Mouse (Mus musculus): Measurements from ENCODE around the gene Suv39h2. TPM values are rescaled to one million over a fixed set of nuclear protein-coding genes. Genes with fewer than 3 reads are reported as not detected.

The Suv39h2 gene
- polyA plus RNA-seq, 1 experiment from 2014 or later, result 7.2 TPM

DNA sequence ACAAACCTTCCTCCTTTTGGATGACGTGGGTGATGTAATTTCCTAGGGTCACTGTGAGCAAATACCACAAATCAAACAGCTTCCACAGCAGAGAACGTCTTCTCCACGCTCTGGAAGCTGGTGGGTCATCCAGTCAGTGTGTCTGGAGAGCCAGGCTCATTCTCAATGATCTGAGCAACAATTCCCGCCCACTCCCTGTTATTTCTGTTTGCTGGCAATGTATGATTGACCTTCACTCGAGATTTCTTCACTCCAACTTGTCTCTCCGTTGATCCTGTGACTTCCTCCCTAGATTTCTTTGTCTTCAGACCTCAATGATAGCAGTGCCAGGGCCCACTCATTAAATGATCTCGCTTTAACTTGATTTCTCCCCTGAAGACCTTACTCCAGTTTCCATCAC is 67.1 kb downstream of the Suv39h2 start:
- Histone ChIP-seq H3K4me1 (ENCODE audit: control insufficient read depth, insufficient read depth, low read length) (no peaks in the 10 kb centered on the region), H3K27me3 (ENCODE audit: control insufficient read depth, insufficient read depth, low read length) (no peaks in the 10 kb centered on the region), H3K9me3 (replicated peaks; ENCODE audit: control insufficient read depth, low read length) (no peaks in the 10 kb centered on the region), H3K9ac (ENCODE audit: low read length) (no peak overlapping the region), H3K36me3 (ENCODE audit: control insufficient read depth, insufficient read depth, low read length) (no peaks in the 10 kb centered on the region), H3K4me3 (replicated peaks; ENCODE audit: low read length) (no peak overlapping the region), H3K4me2 (ENCODE audit: low read depth, low read length) (no peak overlapping the region), H3K27ac (ENCODE audit: low read length) (no peak overlapping the region)
- 58% methylated on average over 7 of the region's 7 CpGs for WGBS
- no peak for ATAC-seq (ENCODE audit: insufficient read depth, low FRiP score)

DNA sequence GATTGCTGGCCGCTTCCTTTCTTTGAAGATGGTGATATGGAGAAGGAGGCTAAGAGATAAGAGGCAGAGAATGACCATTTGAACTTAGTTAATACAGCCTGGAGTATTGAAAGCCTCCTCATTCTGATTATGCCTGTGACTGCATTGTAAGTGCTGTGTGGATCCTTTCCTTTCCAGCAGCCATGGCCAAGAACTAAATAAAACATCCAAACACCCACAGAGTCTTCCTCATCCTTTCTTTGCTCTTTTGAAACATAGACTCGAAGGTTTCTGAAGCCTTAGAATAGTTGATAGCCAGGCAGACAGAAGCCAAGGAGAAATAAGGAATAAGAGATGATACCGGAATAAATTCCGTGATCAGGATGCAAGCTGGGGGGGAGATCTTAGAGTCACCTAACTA is 68.8 kb downstream of the Suv39h2 start:
- Histone ChIP-seq H3K27me3 (ENCODE audit: control insufficient read depth, insufficient read depth, low read length) (no peaks in the 10 kb centered on the region), H3K27ac (ENCODE audit: low read length) (no peak overlapping the region), H3K36me3 (ENCODE audit: control insufficient read depth, insufficient read depth, low read length) (no peaks in the 10 kb centered on the region), H3K9ac (ENCODE audit: low read length) (no peak overlapping the region), H3K4me1 (ENCODE audit: control insufficient read depth, insufficient read depth, low read length) (no peaks in the 10 kb centered on the region), H3K4me2 (ENCODE audit: low read depth, low read length) (no peak overlapping the region), H3K9me3 (replicated peaks; ENCODE audit: control insufficient read depth, low read length) (no peaks in the 10 kb centered on the region), H3K4me3 (replicated peaks; ENCODE audit: low read length) (no peak overlapping the region)
- no peak for ATAC-seq (ENCODE audit: insufficient read depth, low FRiP score)
- 81% methylated on average over 4 of the region's 4 CpGs for WGBS

Other genes with a start within 250 kb of the Suv39h2 start
- 36.7 and 39.3 TPM in 2 replicates for gene Nmt2, start 190.8 kb downstream of the Suv39h2 start, polyA plus RNA-seq (2015; fragmentation: Nextera tagmentation; extraction: Ambion mirVana)
- gene Rpp38, start 142.4 kb downstream of the Suv39h2 start, polyA plus RNA-seq (2015; fragmentation: Nextera tagmentation; extraction: Ambion mirVana), result 21.1 and 22.0 TPM in 2 replicates
- 0.96 and 1.1 TPM in 2 replicates for gene Acbd7, start 138.9 kb downstream of the Suv39h2 start, polyA plus RNA-seq (2015; fragmentation: Nextera tagmentation; extraction: Ambion mirVana)
- gene Olah, start 77.8 kb downstream of the Suv39h2 start, polyA plus RNA-seq (2015; fragmentation: Nextera tagmentation; extraction: Ambion mirVana), result not detected in 2 replicates
- gene Meig1, start 52.4 kb downstream of the Suv39h2 start, polyA plus RNA-seq (2015; fragmentation: Nextera tagmentation; extraction: Ambion mirVana), result 0.37 and 1.1 TPM in 2 replicates
- gene Dclre1c, start 50.9 kb downstream of the Suv39h2 start, polyA plus RNA-seq (2015; fragmentation: Nextera tagmentation; extraction: Ambion mirVana), result 5.9 and 6.2 TPM in 2 replicates
- gene Gm45902, start 37.8 kb upstream of the Suv39h2 start, polyA plus RNA-seq (2015; fragmentation: Nextera tagmentation; extraction: Ambion mirVana), result 4.0 and 4.2 TPM in 2 replicates
- gene Hspa14, start 37.8 kb upstream of the Suv39h2 start, polyA plus RNA-seq (2015; fragmentation: Nextera tagmentation; extraction: Ambion mirVana), result 84.2 and 90.2 TPM in 2 replicates
- 0.15 and 0.20 TPM in 2 replicates for gene Cdnf, start 38.0 kb upstream of the Suv39h2 start, polyA plus RNA-seq (2015; fragmentation: Nextera tagmentation; extraction: Ambion mirVana)
- 42.2 and 47.0 TPM in 2 replicates for gene Fam107b, start 95.5 kb upstream of the Suv39h2 start, polyA plus RNA-seq (2015; fragmentation: Nextera tagmentation; extraction: Ambion mirVana)